Mouse (Mus musculus) CH12.LX (cell line): ENCODE measurements at regions not wholly inside any gene's neighbourhood (a gene's known extent, or its start where the extent isn't known, plus 50 kb on each side); places are given as distances from the start of the nearest gene placed in this dataset.

ENCODE experiments used
- DNase-seq: peaks from one replicate; pipeline ENCODE4 v3.0.0-alpha.2; 2013; ENCODE audit errors: extremely low read depth
- H3K27ac ChIP-seq: 2 replicates; pipeline ENCODE4 v1.5.1; 2012; ENCODE audit warnings: low read depth, mild to moderate bottlenecking, control low read depth, moderate library complexity; ENCODE audit not compliant: insufficient read depth
- H3K27me3 ChIP-seq: replicated peaks from 2 replicates; pipeline ENCODE3; 2012; ENCODE audit warnings: inconsistent platforms
- H3K36me3 ChIP-seq, 2 experiments: replicated peaks in 1 of 2; 2 replicates each; pipeline versions ENCODE3 to v1.6.1; 2012; ENCODE audit warnings: inconsistent platforms in 1 of 2, low read length in 1 of 2, mild to moderate bottlenecking in 1 of 2, mixed read lengths in 1 of 2, moderate library complexity in 1 of 2; ENCODE audit not compliant: control insufficient read depth in 1 of 2, insufficient read depth in 1 of 2
- H3K4me1 ChIP-seq, 2 experiments: 2 replicates each; pipeline ENCODE4 v1.6.1; 2012; ENCODE audit warnings: inconsistent platforms in 1 of 2, moderate library complexity in 1 of 2; ENCODE audit not compliant: insufficient read depth in 2 of 2, control insufficient read depth in 1 of 2
- H3K4me2 ChIP-seq: 2 replicates; pipeline ENCODE4 v1.6.1; 2012; ENCODE audit warnings: low read depth, mild to moderate bottlenecking, control low read depth; ENCODE audit not compliant: poor library complexity, insufficient read depth, severe bottlenecking
- H3K4me3 ChIP-seq, 3 experiments: fragments of 150-350 bp in 1 of 3; sonication (generic) in 1 of 3; replicated peaks in 1 of 3; 2 replicates each; pipeline versions ENCODE3 to v1.5.1; 2011 to 2012; ENCODE audit warnings: low read depth in 2 of 3, low read length in 2 of 3, mild to moderate bottlenecking in 2 of 3, moderate library complexity in 2 of 3, control low read depth in 1 of 3, improper control_type of control experiment in 1 of 3, inconsistent platforms in 1 of 3, mixed read lengths in 1 of 3; ENCODE audit not compliant: poor library complexity in 1 of 3
- H3K79me2 ChIP-seq: replicated peaks from 2 replicates; pipeline ENCODE4 v1.6.1; 2012; ENCODE audit warnings: mild to moderate bottlenecking, moderate library complexity; ENCODE audit not compliant: control insufficient read depth, poor library complexity, insufficient read depth, severe bottlenecking; ENCODE audit errors: extremely low read depth
- H3K9ac ChIP-seq: 2 replicates; pipeline ENCODE4 v1.6.1; 2012; ENCODE audit warnings: low read depth, mild to moderate bottlenecking, control low read depth, moderate library complexity; ENCODE audit not compliant: insufficient read depth
- H3K9me3 ChIP-seq: replicated peaks from 2 replicates; pipeline ENCODE3; 2012; ENCODE audit warnings: low read length, inconsistent platforms, mixed read lengths
- CHD1 ChIP-seq: IDR thresholded peaks from 2 replicates; pipeline ENCODE4 v1.6.1; 2012; ENCODE audit warnings: low read depth, low read length, improper control_type of control experiment, inconsistent platforms
- CHD2 ChIP-seq: IDR thresholded peaks from 2 replicates; pipeline ENCODE4 v1.6.1; 2011; ENCODE audit warnings: low read length, improper control_type of control experiment
- CTCF ChIP-seq, 2 experiments: IDR thresholded peaks in 1 of 2; conservative IDR thresholded peaks in 1 of 2; 2 replicates each; pipeline ENCODE4 v1.5.1; 2011 to 2012; ENCODE audit warnings: low read depth in 2 of 2, low read length in 2 of 2, improper control_type of control experiment in 1 of 2, inconsistent platforms in 1 of 2, mild to moderate bottlenecking in 1 of 2, moderate library complexity in 1 of 2
- ELF1 ChIP-seq: IDR thresholded peaks from 2 replicates; pipeline ENCODE4 v1.6.1; 2014; ENCODE audit warnings: low read depth, mild to moderate bottlenecking, inconsistent platforms, low read length, improper control_type of control experiment
- EP300 ChIP-seq: IDR thresholded peaks from 2 replicates; pipeline ENCODE4 v1.6.1; 2011; ENCODE audit warnings: low read length, improper control_type of control experiment
- GABPA ChIP-seq: IDR thresholded peaks from 2 replicates; pipeline ENCODE4 v1.6.1; 2012; ENCODE audit warnings: low read depth, low read length, improper control_type of control experiment, inconsistent platforms; ENCODE audit not compliant: insufficient replicate concordance
- HCFC1 ChIP-seq: IDR thresholded peaks from 2 replicates; pipeline ENCODE4 v1.6.1; 2012; ENCODE audit warnings: low read depth, mild to moderate bottlenecking, inconsistent platforms, low read length, improper control_type of control experiment
- JUN ChIP-seq: IDR thresholded peaks from 2 replicates; pipeline ENCODE4 v1.6.1; 2011; ENCODE audit warnings: low read depth, mild to moderate bottlenecking, low read length, improper control_type of control experiment, moderate library complexity; ENCODE audit not compliant: insufficient read depth
- JUND ChIP-seq: conservative IDR thresholded peaks from 2 replicates; pipeline ENCODE4 v1.6.1; 2011; ENCODE audit warnings: low read depth, low read length, improper control_type of control experiment
- KAT2A ChIP-seq: IDR thresholded peaks from 2 replicates; pipeline ENCODE4 v1.6.1; 2012; ENCODE audit warnings: low read length, improper control_type of control experiment, inconsistent platforms; ENCODE audit not compliant: insufficient replicate concordance
- MAX ChIP-seq: IDR thresholded peaks from 2 replicates; pipeline ENCODE4 v1.6.1; 2011; ENCODE audit warnings: low read length, improper control_type of control experiment
- MYC ChIP-seq: IDR thresholded peaks from 2 replicates; pipeline ENCODE4 v1.6.1; 2011; ENCODE audit warnings: low read depth, mild to moderate bottlenecking, improper control_type of control experiment, low read length
- NELFE ChIP-seq: IDR thresholded peaks from 2 replicates; pipeline ENCODE4 v1.6.1; 2011; ENCODE audit warnings: low read depth, low read length, improper control_type of control experiment
- PAX5 ChIP-seq: IDR thresholded peaks from 2 replicates; pipeline ENCODE4 v1.6.1; 2012; ENCODE audit warnings: low read length, inconsistent platforms, mixed read lengths
- POLR2A ChIP-seq: IDR thresholded peaks from 2 replicates; pipeline ENCODE4 v1.6.1; 2011; ENCODE audit warnings: low read depth, mild to moderate bottlenecking, improper control_type of control experiment, low read length
- POLR2AphosphoS2 ChIP-seq: IDR thresholded peaks from 2 replicates; pipeline ENCODE4 v1.6.1; 2011; ENCODE audit warnings: low read depth, low read length, improper control_type of control experiment
- SIN3A ChIP-seq: IDR thresholded peaks from 2 replicates; pipeline ENCODE4 v1.6.1; 2012; ENCODE audit warnings: low read length, improper control_type of control experiment, inconsistent platforms
- ZMIZ1 ChIP-seq: IDR thresholded peaks from 2 replicates; pipeline ENCODE4 v1.6.1; 2012; ENCODE audit warnings: low read depth, mild to moderate bottlenecking, inconsistent platforms, low read length, improper control_type of control experiment
- ZNF384 ChIP-seq: IDR thresholded peaks from 2 replicates; pipeline ENCODE4 v1.6.1; 2012; ENCODE audit warnings: low read depth, low read length, improper control_type of control experiment, inconsistent platforms
- dilution Hi-C: fragments of 300-500 bp; cut with MboI; formaldehyde crosslinking; loops from 2 replicates; pipeline ENCODE4 v1.14.3; 2020; ENCODE audit warnings: low sequenced_read_pairs; ENCODE audit not compliant: extremely low pct_unique_long_range_greater_than_20kb, extremely low pct_ligation_motif_present
- in situ Hi-C: fragments of 300-500 bp; cut with MboI; formaldehyde crosslinking; loops from 3 replicates; pipeline ENCODE4 v1.14.3; 2019; ENCODE audit warnings: low sequenced_read_pairs, low pct_ligation_motif_present, low pct_unique_long_range_greater_than_20kb, mixed read lengths

GRCm38 (mm10) chr1:186413064-186413885, 292.5 kb downstream of the Tgfb2 start:
- in situ Hi-C loops (no loop called here), dilution Hi-C loops (no loop called here)
- Histone ChIP-seq H3K36me3 (no peaks in the 10 kb centered on the region), H3K4me1 (no peaks in the 10 kb centered on the region)
- no peak for TF ChIP-seq ZNF384
- no peak for TF ChIP-seq ZMIZ1
- no peak for TF ChIP-seq CHD1
- no peak for TF ChIP-seq GABPA
- TF ChIP-seq JUND, result no peak
- TF ChIP-seq CHD2, result no peak
- TF ChIP-seq SIN3A, result no peak
- no peak for TF ChIP-seq POLR2AphosphoS2
- TF ChIP-seq ELF1, result no peak
- TF ChIP-seq, all 38 proteins: peak for 0
- H3K79me2 ChIP-seq, result no peaks in the 10 kb centered on the region
- H3K4me3 ChIP-seq, result no peak overlapping the region
- no peak overlapping the region for H3K4me2 ChIP-seq
- peaks cover 78% of the 10 kb centered on the region for H3K9me3 ChIP-seq
- no peak overlapping the region for H3K9ac ChIP-seq
- no peak for DNase-seq
- no peak overlapping the region for H3K27ac ChIP-seq
- no peaks in the 10 kb centered on the region for H3K27me3 ChIP-seq

GRCm38 (mm10) chr1:186412296-186412695, 293.5 kb downstream of the Tgfb2 start:
- Histone ChIP-seq H3K36me3 (no peaks in the 10 kb centered on the region), H3K27me3 (no peaks in the 10 kb centered on the region), H3K4me3 (no peak overlapping the region), H3K4me1 (no peaks in the 10 kb centered on the region), H3K9me3 (peaks cover 77% of the 10 kb centered on the region), H3K79me2 (no peaks in the 10 kb centered on the region), H3K27ac (no peak overlapping the region), H3K9ac (no peak overlapping the region), H3K4me2 (no peak overlapping the region)
- no peak for DNase-seq
- in situ Hi-C loops (no loop called here), dilution Hi-C loops (no loop called here)
- TF ChIP-seq HCFC1 (no peak), CTCF (conservative IDR thresholded peaks at IDR 0.05 in 1 of 2, IDR thresholded peaks at IDR 0.05 in 1 of 2; ENCODE audit: low read depth in 2 of 2, low read length in 2 of 2) (no peak), KAT2A (no peak), POLR2A (no peak), JUN (no peak), MYC (no peak), POLR2AphosphoS2 (no peak), NELFE (no peak), EP300 (no peak), MAX (no peak), PAX5 (no peak)
